Mouse (Mus musculus) cortical plate, adult 2 months (tissue): ENCODE data around the gene Wdr25.

Experiments
- CTCF ChIP-seq: fragments of 200-500 bp; IDR thresholded peaks from 2 replicates; pipeline ENCODE4 v1.5.1; 2011; ENCODE audit warnings: mild to moderate bottlenecking, control low read depth, low read length; ENCODE audit not compliant: insufficient read depth; ENCODE audit errors: extremely low read depth
- POLR2A ChIP-seq: fragments of 200-500 bp; IDR thresholded peaks from 2 replicates; pipeline ENCODE4 v1.6.1; 2011; ENCODE audit warnings: mild to moderate bottlenecking, low read length, control low read depth; ENCODE audit not compliant: insufficient read depth; ENCODE audit errors: extremely low read depth

DNA sequence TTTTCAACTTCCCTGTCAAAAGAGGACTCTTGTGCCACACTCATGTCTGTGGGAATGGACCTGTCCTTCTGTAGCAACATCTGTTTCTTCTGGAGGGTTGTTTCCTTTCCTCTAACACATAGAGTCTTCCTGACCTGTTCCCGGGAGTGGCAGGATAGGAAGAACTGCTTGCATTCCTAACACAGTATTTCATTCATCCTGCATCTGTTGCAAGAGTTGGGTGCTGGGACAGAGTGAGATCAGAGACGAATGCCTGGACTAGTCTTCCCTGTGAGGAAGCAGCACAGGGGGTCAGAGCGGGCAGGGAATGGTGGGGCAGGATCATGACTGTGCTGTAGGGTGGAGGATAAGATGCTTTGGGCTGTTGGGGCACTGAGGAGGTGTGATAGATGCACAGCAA lies 20.8 kb downstream of the Wdr25 start:
- TF ChIP-seq CTCF = no peak
- TF ChIP-seq POLR2A = no peak
